In genomic region chr17:75202314-75202713, GRCm38 (mm10) we compare ENCODE assay signal across 22 mouse cellular contexts.
DNase-seq lines count a peak whose midpoint lies in the region; ATAC-seq and TF ChIP-seq lines count a peak whose summit lies in the region.
"Had no signal": no experiment of that assay in that cellular context is flagged by ENCODE, and none has a peak within 500 bp of the region (broad histone marks: within the 10 kb centered on the region; RNA-seq: fewer than 3 reads in every experiment).

No protein-coding gene starts in this region.

- no peaks in the 10 kb centered on the region for H3K36me3 ChIP-seq in hindbrain, postnatal 0 days (ENCODE audit: insufficient read depth, low read length)
- no peaks in the 10 kb centered on the region for H3K36me3 ChIP-seq in hindbrain, embryonic 13.5 days
- no peaks in the 10 kb centered on the region; the same call in 1 of the 2 replicates for H3K36me3 ChIP-seq in kidney, embryonic 16.5 days (ENCODE audit: insufficient read depth, low read length)
- H3K36me3 ChIP-seq: forebrain, embryonic 10.5 days; heart, embryonic 15.5 days; hindbrain, embryonic 10.5 days; hindbrain, embryonic 15.5 days had no signal

- ATAC-seq in cerebellum, adult (ENCODE audit: insufficient number of reproducible peaks, low FRiP score, low TSS enrichment) = no peak
- 0 out of 2 replicates have a peak, but pooled peaks have one; percentile 58 for ATAC-seq in hindbrain, postnatal 0 days
- ATAC-seq in hindbrain, embryonic 13.5 days (ENCODE audit: low FRiP score) = no peak
- ATAC-seq in kidney, embryonic 16.5 days (ENCODE audit: low FRiP score, low TSS enrichment) = no peak
- ATAC-seq: forebrain, embryonic 13.5 days; inflammation-experienced regulatory T-cells, adult 6 months had no signal

- H3K4me3 ChIP-seq in hindbrain, postnatal 0 days (ENCODE audit: low read length) = no peak overlapping the region
- no peak overlapping the region for H3K4me3 ChIP-seq in hindbrain, embryonic 13.5 days
- H3K4me3 ChIP-seq in kidney, embryonic 16.5 days (ENCODE audit: low read length) = no peak overlapping the region
- H3K4me3 ChIP-seq: forebrain, embryonic 10.5 days; forebrain, embryonic 13.5 days; heart, embryonic 12.5 days; heart, embryonic 15.5 days; hindbrain, embryonic 10.5 days; hindbrain, embryonic 15.5 days had no signal

- no peak overlapping the region for H3K4me2 ChIP-seq in hindbrain, postnatal 0 days (ENCODE audit: low read depth, low read length)
- no peak overlapping the region for H3K4me2 ChIP-seq in hindbrain, embryonic 13.5 days
- H3K4me2 ChIP-seq in kidney, embryonic 16.5 days (replicated peaks; ENCODE audit: low read depth, low read length) = no peak overlapping the region
- H3K4me2 ChIP-seq: forebrain, embryonic 13.5 days; heart, embryonic 12.5 days; heart, embryonic 15.5 days; hindbrain, embryonic 15.5 days had no signal

- H3K27ac ChIP-seq in hindbrain, postnatal 0 days = 0 out of 2 replicates have a peak overlapping the region, but pooled peaks have one; percentile 20
- no peak overlapping the region for H3K27ac ChIP-seq in hindbrain, embryonic 13.5 days
- H3K27ac ChIP-seq in kidney, embryonic 16.5 days (ENCODE audit: low read length) = no peak overlapping the region
- H3K27ac ChIP-seq: forebrain, embryonic 10.5 days; forebrain, embryonic 13.5 days; heart, embryonic 15.5 days; hindbrain, embryonic 10.5 days; hindbrain, embryonic 15.5 days had no signal

- peak; percentile 34 to 55 for DNase-seq in cerebellum, postnatal 10 days
- no peak for DNase-seq in hindbrain, postnatal 0 days (ENCODE audit: low spot score)
- DNase-seq in retina, embryonic 14.5 days (ENCODE audit: low spot score) = peak; percentile 36
- no peak for DNase-seq in retina, postnatal 1 day
- DNase-seq: adrenal gland, postnatal 10 days; adrenal gland, postnatal 36 days; cerebellum, adult 11-12 months; cerebellum, adult 8-10 months; gastrocnemius, postnatal 25 days; heart, adult 18-20 months; heart, postnatal 10 days; heart, postnatal 36 days had no signal

- WGBS in hindbrain, postnatal 0 days = 56% methylated on average over 3 of the region's 3 CpGs
- 65% methylated on average over 3 of the region's 3 CpGs for WGBS in hindbrain, embryonic 13.5 days
- WGBS in kidney, embryonic 16.5 days = 91% methylated on average over 3 of the region's 3 CpGs

- H3K27me3 ChIP-seq in hindbrain, postnatal 0 days (ENCODE audit: insufficient read depth, low read length) = no peaks in the 10 kb centered on the region
- H3K27me3 ChIP-seq in hindbrain, embryonic 13.5 days = no peaks in the 10 kb centered on the region
- H3K27me3 ChIP-seq in kidney, embryonic 16.5 days (ENCODE audit: insufficient read depth, low read length) = no peaks in the 10 kb centered on the region
- H3K27me3 ChIP-seq: forebrain, embryonic 13.5 days; heart, embryonic 12.5 days; heart, embryonic 15.5 days; hindbrain, embryonic 15.5 days had no signal

- no peak for TF ChIP-seq CTCF in hindbrain, postnatal 0 days (IDR thresholded peaks at IDR 0.05; ENCODE audit: low read depth)

- H3K9ac ChIP-seq in hindbrain, postnatal 0 days (replicated peaks; ENCODE audit: low read length) = no peak overlapping the region
- H3K9ac ChIP-seq in hindbrain, embryonic 13.5 days = no peak overlapping the region
- no peak overlapping the region for H3K9ac ChIP-seq in kidney, embryonic 16.5 days (replicated peaks; ENCODE audit: low read length)
- H3K9ac ChIP-seq: forebrain, embryonic 13.5 days; heart, embryonic 12.5 days; heart, embryonic 15.5 days; hindbrain, embryonic 15.5 days had no signal

- H3K9me3 ChIP-seq in hindbrain, postnatal 0 days (ENCODE audit: low read length) = no peaks in the 10 kb centered on the region
- H3K9me3 ChIP-seq in hindbrain, embryonic 13.5 days = no peaks in the 10 kb centered on the region
- H3K9me3 ChIP-seq in kidney, embryonic 16.5 days (ENCODE audit: low read length) = no peaks in the 10 kb centered on the region
- H3K9me3 ChIP-seq: forebrain, embryonic 10.5 days; forebrain, embryonic 13.5 days; heart, embryonic 12.5 days; heart, embryonic 15.5 days; hindbrain, embryonic 10.5 days; hindbrain, embryonic 15.5 days had no signal

- H3K4me1 ChIP-seq in hindbrain, postnatal 0 days (ENCODE audit: insufficient read depth, low read length) = no peaks in the 10 kb centered on the region
- H3K4me1 ChIP-seq in hindbrain, embryonic 13.5 days (replicated peaks) = no peaks in the 10 kb centered on the region
- peaks cover 30% of the 10 kb centered on the region for H3K4me1 ChIP-seq in kidney, embryonic 16.5 days (ENCODE audit: insufficient read depth, low read length)
- H3K4me1 ChIP-seq: forebrain, embryonic 13.5 days; heart, embryonic 15.5 days; hindbrain, embryonic 15.5 days had no signal

Comparison
In these comparisons a context has a peak if more than half of its experiments do, and no peak if none do; other contexts are left out.
1. DNase-seq: peak in cerebellum, postnatal 10 days (2 of 2) and retina, embryonic 14.5 days (single experiment); none in hindbrain, postnatal 0 days (single experiment) and retina, postnatal 1 day (single experiment).